Mouse (Mus musculus) mature B cell (primary cell): Measurements from ENCODE around the gene Acat3.
"Not testable (repeated sequence)": the region's sequence is repeated elsewhere in the genome, so short reads cannot be mapped to it uniquely, and the experiment has no call there.

ENCODE experiments used
- in situ Hi-C: fragments of 300-500 bp; cut with MboI; formaldehyde crosslinking; loops from 2 replicates; pipeline ENCODE4 v1.14.3; 2019

The Acat3 gene

DNA sequence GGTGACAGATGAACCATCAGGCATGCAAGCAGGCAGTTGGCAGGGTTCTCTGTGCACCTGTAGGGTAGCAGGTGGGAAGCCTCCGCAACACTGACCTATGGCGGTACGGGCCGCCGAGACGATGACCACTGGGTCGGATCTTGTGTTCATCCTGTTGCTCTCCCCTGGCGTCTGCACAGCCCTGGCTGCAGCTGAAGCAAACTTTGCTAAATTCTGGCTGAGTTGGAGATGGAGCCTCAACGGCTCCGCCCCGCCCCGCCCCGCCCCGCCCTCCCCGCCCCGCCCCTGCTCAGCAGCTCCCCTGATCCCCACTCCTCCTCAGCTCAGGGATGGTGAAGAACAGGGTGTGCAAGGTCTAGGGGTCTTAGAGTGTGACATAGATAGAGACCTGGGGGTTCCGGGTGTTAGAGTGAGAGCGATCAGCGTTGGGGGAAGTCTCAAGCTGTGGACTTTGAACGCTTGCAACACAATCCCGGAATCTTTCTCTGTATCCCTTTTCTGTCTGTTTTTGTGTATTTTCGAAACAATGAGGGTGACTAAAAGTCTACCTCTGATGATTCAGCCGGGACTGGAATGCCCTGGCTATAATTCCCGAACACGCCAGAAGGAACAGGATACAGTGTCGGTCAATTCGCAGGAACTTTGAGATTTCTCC is at the start of gene Acat3:
Acat3 (minus strand) TSS at position 450 of the 655 bp plus-strand sequence.
- in situ Hi-C loops = no loop called here

DNA sequence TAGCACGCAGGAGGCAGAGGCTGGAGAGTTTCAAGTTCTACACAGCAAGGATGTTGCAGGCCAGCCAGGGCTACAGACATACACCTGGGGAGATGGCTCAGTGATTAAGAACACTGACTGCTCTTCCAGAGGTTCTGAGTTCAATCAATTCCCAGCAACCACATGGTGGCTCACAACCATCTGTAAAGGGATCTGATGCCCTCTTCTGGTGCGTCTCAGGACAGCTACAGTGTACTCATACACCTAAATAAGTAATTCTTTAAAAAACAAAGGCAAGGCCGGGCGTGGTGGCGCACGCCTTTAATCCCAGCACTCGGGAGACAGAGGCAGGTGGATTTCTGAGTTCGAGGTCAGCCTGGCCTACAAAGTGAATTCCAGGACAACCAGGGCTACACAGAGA is 47.7 kb upstream of the Acat3 start:
- in situ Hi-C loops = not testable (repeated sequence)

DNA sequence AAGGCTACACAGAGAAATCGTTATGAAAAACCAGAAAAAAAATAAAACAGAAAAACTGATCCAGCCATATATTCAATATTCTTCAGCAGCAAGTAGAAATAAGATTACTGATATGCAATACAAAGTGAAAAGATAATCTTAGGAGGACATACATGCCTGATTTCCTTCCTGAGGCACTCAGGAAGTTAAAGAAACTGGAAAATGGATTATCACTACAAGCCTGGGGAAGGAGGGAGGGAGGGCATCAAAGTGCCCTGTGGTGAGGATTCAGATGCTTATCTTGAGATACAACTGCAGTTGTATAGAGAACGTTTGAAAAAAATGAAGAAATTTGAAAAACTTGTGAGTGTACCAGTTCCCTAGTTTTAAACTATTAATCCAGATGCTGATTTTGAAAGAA is 43.6 kb upstream of the Acat3 start:
- in situ Hi-C loops = no loop called here

DNA sequence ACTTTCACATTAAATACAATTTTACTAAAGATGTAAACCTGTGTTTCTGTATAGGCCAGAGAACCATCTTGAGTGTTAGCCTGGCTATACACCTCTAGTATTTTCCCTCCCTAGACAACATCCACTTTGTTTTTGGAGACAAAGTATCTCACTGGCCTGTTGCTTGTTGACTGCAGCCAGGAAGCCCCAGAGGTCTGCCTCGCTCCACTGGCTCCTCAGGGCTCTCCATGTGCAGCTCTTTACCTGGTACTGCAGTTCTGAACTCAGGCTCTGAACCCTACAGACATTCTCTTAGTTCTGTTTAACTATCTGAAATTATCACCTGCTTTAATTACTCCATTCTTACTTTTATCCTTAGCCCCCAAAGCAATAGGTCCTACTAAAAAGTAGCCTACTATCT is 38.1 kb upstream of the Acat3 start:
- in situ Hi-C loops = no loop called here

DNA sequence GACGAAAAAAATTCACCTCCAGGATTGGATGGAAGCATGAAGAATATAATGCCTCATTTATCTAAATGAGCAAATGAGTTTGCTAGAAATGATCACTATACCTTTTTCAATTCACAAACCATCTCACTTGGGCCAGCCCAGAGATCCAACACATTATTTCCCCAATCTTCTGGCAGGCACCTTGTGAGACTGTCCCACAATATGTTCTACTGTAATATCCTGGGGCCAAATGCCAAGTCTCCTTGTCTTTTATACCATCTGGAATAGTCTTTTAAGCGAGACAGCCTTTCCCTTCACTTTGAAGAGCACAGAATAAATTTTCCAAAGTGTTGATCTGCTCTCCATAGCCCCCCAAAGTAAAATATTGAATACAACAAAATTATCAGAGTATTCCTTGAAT is 33.5 kb upstream of the Acat3 start:
- in situ Hi-C loops = no loop called here

DNA sequence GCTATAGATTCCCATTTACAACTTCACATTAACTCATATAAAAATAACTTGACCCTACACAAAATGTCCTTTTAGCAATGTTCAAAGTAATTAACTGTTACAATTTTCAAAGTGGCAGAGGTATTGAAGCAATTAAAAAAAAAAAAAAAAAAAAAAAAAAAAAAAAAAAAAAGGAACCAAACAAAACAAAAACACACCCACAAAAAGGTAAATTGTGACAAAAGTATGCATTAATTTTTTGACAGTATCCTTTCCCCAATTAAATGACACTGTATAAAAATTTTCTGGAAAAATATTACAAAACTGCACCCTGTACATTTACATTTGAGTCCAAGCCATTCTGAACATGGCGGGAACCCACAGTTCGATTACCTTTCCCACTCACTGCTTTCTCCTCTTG is 26.8 kb upstream of the Acat3 start:
- in situ Hi-C loops = no loop called here

DNA sequence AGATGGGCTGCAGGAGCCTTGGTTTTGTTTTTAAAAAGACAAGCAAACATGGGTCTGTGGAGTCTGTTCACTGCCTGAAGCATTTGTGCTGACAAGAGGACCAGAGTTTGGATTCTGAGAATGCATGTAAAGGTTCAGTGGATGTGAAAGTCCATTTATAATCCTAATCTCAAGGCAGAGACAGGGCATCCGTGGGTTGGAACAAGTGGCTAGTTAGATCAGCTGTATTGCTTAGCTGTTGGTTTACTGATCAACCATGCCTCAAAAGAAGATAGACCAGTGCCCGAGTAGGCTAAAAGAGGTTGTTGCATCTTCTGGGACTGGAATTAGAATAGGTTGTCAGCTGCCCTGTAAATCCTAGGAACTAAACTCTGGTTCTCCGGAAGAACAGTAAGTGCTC is 23.1 kb upstream of the Acat3 start:
- in situ Hi-C loops = no loop called here

DNA sequence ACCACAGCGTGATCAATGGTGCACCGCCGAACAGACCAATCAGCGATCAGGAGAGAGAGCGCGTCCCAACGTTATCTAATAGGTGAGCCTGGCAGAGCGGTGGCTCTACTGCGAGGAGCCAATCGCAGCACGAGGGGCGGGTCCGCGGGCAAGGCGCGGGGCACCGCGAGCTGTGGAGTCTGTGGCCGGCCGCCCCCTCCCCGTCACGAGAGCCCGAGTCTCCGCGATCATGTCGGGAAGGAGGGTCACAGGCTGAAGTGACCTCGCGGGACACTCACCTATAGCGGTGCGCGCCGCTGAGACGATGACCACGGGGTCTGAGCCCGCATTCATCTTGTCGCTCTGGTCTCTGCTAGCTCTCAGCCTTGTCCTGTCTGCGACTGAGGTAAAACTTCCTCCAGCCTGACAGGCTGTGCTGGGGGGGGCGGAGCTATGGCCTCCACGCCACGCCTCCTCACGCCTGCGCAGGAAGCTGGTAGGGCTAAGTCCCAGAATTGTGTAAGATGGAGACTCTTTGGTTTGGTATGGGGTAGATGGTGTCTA is 20.0 kb upstream of the Acat3 start, which contains the start of gene Acat2:
Acat2 (minus strand) TSS at position 417 of the 543 bp plus-strand sequence.
- in situ Hi-C loops = no loop called here

DNA sequence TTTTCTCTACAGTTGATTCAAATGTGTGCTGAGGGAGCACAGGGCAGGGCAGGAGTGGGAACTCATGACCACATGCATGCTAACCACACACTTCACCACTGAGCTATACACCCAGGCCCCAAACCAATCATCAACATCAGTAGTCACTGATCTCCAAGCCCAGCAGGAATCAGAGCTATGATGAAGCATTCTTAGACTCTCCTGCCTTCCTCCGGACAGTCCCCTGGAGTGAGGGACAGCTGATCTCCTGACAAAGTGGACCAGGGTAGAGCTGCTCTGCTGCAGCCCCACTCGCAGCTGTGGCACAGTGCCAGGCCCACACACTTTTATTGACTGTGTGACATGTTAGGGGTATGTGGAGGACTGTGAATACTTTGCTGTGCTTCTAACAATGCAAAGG is 19.0 kb upstream of the Acat3 start:
- in situ Hi-C loops = not testable (repeated sequence)

DNA sequence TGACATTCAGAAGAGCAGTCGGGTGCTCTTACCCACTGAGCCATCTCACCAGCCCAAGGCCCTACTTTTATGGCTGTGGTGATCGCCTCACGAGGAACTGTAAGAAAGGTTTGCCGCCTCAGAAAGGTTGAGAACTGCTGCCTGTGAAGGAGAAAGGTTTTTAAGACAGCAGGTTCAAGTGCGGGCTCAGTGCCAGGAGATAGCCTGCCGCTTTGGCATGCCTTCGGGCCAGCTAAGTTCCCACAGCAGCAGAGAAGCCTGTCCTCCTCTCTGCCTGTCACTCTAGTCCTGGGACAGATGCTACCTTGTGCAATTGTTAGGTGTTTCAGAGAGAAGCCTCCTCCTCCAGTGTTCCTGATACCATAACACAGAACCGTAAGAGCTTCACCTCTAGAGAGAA is 16.3 kb upstream of the Acat3 start:
- in situ Hi-C loops = no loop called here

DNA sequence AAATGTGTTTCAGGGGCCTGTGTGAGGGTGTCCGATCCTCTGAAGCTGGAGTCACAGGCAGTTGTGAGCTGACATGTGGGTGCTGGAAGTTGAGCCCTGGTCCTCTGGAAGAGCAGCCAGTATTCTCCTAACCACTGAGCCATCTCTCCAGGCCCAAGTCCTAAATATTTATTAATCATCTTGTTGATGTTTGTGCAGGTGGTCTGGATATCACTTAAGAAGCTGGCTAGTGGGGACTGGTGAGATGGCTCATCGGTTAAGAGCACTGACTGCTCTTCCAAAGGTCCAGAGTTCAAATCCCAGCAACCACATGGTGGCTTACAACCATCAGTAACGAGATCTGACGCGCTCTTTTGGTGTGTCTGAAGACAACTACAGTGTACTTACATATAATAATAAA is 9.3 kb upstream of the Acat3 start:
- in situ Hi-C loops = no loop called here

DNA sequence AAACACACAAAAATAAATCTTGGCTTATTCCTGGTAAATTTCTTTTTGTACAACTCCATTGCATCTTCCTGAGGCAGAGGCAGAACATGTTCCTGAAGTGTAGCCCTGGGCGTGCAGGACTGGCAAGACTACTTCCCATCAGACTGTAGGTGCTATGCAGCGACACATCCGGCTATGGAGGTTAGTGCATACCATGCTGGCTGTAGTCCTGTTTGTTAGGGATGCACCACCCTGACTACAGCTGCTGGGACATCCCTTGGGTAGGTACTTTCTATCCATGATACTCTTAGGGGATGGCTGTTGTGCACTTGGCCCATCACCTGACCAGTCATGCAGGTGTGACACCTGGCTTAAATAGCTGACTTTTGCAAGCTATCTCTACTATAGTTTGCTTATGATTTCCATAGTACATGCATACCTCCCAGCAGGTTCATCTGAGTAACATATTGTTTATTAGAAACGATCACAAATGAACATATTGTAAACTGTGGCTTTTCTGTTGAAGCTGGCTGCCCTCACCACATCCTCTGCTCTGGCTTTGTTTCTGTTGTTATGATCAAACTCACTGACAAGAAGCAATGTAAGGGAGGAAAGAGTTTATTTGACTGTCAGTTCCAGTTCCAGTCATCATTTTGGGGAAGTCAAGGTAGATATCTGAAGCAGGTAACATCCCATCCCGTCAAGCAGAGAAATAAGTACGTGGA is 2.2 kb upstream of the Acat3 start:
- in situ Hi-C loops = no loop called here

DNA sequence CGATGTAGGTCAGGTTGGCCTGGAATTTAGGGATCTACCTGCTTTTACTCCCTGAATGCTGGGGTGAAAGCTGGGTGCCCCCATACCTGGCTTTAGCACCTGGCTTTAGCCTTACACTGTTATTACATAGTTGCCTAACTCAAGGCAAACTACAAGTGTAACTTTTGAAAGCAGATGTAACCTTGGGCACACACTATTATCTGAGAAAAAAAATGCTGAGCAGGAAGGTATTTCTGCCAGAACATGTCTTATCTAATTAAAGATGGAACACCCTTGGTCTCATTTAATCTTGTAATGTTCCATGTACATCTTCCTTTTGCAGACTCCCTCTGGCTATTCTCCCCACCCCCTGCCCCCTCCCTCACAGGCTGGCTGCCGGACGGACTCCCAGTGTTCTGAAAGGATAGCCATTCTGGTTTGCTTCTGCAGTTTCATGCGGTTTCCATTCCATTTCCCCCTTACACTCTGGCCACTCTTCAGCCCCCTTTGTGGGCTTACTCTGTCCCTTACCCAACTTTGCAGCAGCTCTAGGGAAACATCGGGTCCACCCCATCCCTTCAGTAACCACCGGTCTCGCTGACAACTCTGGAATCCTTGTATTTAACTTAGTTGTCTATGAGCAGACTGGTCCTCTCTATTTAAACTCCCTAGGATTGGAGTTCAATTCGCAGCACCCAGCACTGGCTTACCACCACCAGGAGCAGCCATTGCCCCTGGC is 1.3 kb upstream of the Acat3 start:
- in situ Hi-C loops = no loop called here

DNA sequence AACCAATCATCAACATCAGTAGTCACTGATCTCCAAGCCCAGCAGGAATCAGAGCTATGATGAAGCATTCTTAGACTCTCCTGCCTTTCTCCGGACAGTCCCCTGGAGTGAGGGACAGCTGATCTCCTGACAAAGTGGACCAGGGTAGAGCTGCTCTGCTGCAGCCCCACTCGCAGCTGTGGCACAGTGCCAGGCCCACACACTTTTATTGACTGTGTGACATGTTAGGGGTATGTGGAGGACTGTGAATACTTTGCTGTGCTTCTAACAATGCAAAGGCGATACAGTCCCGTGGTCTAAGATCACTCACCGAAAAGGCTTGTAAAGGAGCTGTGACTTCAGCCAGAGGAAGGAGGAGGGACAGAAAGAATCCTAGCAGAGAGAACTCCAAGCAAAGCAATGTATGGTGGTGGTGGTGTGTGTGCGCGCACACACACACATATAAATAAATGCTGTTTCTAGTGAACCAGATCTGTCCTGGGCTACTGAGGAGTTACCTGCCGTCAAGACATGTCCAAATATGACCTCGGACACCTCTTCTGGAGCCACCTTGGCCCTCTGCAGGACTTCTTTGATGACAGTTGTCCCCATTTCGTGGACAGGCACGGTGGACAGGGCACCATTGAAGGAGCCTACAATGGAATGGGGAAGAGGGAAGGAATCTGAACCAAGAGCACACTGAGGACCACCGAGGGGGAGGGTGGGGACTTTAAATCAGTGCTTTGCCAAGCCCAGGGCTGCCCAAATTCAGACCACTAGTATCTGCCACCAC is 837 bp downstream of the Acat3 start:
- in situ Hi-C loops = not testable (repeated sequence)

DNA sequence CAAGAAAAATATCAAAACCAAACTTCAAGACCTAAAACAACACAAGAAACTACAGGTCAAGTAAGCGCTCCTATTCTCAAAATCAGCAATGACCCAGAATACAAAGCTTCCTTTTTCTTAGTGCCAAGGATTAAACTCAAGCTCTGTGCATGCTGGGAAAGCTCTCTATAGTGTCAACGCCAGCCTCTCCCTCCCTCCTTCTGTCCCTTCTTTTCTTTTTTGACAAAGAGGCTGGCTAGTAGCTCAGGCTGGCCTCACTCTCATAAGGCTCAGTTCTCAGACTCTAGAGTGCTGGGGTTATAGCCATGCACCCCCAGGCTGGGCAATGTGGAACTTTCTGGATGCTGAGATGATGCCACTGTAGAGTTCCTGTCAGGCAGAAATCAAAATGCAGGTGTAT is 2.3 kb downstream of the Acat3 start:
- in situ Hi-C loops = no loop called here

DNA sequence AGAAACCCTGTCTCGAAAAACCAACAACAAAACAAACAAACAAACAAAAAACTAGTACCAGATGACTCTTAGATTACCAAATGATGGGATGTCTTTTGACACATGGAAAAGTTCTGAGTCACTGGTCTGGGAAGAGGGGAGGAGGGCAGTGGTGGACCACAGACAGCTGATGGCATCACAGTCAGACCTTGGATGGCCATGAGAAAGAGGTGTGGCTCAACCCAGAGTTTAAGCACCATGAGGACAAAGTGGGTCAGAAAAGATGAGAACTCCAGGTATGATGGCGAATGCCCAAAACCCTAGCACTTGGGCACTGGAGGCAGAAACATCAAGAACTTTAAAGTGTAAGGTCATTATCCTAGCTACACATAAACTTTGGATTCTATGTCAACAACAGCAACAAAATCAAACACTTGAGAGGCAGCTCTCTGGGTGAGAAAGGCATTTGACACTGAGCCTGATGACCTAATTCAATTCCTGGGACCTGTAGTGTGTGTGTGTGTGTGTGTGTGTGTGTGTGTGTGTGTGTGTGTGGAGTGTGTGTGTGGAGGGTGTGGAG is 2.9 kb downstream of the Acat3 start:
- in situ Hi-C loops = no loop called here

DNA sequence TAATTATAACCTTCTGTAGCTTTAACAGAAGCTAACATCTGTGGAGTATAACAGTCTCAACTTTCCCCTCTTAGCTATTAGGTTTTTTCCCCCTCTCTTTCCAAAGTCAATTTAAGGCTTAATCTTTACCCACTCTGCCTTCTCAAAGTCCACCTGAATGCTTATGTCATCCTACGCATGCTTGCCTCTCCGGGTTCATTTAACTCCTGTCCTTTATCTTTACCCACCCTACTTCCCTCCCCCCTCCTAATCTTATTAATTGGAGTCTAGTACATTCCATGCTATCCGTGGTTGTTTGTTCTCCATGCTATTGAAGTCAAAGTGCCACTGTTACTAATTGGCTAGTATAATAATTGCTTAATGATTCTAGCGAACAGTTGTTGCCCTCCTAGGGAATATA is 4.7 kb downstream of the Acat3 start:
- in situ Hi-C loops = no loop called here

DNA sequence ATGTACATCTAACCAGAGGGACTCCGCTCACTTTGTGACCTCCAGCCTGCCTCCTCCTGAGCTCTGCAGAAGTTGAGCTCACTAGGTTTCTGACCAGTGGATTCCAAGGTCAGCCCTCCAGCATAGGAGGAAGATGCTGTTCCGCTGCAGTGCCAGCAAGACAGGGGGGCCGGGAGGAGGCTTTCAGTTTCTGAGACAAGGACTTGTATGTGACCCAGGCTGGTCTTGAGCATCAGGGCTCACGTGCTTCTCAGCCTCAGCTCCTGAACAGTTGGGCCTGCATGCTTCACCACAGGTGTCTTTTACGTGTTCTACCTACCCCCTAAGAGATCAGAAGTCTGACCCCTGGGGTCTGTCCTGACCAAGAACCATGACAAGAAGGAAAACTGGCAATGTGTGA is 8.8 kb downstream of the Acat3 start:
- in situ Hi-C loops = not testable (repeated sequence)

DNA sequence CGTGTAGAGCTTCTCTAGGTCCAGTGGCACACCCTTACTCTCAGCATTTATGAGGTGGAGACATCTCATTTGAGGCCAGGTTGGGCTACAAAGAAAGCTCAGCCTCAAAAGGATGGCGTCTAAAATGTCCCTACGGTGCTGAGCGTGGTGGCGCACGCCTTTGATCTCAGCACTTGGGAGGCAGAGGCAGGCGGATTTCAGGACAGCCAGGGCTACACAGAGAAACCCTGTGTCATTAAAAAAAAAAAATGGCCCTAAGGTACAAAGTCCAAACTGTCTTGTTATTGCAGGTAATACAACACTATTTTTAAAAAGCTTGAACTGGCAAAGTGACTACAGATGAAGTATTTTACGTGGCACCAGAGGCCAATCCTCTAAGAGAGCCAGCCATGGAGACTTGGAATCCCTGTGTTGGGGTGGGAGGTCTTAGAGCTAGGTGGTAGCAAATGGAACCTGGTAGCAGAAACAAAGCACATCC is 14.7 kb downstream of the Acat3 start:
- in situ Hi-C loops = no loop called here

DNA sequence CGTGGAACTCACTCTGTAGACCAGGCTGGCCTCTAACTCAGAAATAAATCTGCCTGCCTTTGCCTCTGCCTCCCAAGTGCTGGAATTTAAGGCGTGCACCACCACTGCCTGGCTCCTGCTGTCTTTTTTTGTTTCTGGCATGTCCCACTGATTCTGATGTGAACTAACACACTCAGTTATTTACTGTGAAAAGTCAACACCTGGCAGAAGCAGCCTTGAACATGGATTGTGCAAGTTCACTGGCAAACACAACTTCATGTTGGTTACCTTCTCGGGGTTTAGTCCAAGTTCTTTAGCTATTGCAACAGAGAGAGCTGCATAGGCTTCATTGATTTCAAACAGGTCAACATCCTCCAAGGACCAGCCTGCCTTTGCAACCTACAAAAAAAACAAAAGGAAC is 15.4 kb downstream of the Acat3 start:
- in situ Hi-C loops = no loop called here

DNA sequence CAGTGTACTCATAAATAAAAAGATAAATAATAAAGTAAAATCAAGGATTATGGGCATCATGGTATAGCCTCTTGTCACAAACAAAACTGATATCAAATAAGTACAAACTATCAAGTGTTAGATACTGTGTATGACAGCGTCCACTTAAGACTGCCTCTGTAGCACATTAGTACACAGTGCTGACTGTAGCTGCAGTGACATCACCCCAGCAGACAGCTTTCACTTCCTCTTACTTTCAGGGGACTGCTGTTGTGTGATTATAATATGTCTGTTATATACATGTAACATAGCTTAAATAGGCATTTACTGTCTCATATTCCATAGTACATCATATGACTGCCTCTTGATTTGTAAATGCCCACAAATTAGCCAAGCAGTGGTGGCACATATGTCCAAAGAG is 19.3 kb downstream of the Acat3 start:
- in situ Hi-C loops = no loop called here
